ENCODE assay signal across 10 mouse cellular contexts in genomic region chr2:77061871-77062270, GRCm38 (mm10).
A peak's percentile ranks its signal among the peaks of the same experiment; 100 is the strongest.
DNase-seq lines count a peak whose midpoint lies in the region; ATAC-seq and TF ChIP-seq lines count a peak whose summit lies in the region.
"Had no signal": no experiment of that assay in that cellular context is flagged by ENCODE, and none has a peak within 500 bp of the region (broad histone marks: within the 10 kb centered on the region; RNA-seq: fewer than 3 reads in every experiment).

No protein-coding gene starts in this region.

- no peak overlapping the region for H3K9ac ChIP-seq in hindbrain, embryonic 14.5 days
- no peak overlapping the region for H3K9ac ChIP-seq in hindbrain, embryonic 16.5 days (ENCODE audit: low read depth, low read length)
- H3K9ac ChIP-seq in MEL (ENCODE audit: control insufficient read depth, low read depth, low read length, poor library complexity, severe bottlenecking), result no peak overlapping the region
- H3K9ac ChIP-seq in lung, embryonic 14.5 days, result no peak overlapping the region
- H3K9ac ChIP-seq: embryonic facial prominence, embryonic 12.5 days; limb, embryonic 12.5 days had no signal

- TF ChIP-seq CTCF in MEL (IDR thresholded peaks at IDR 0.05 in 2 of 3, conservative IDR thresholded peaks at IDR 0.05 in 1 of 3; ENCODE audit: control insufficient read depth in 1 of 3, insufficient read depth in 1 of 3, low read depth in 2 of 3, low read length in 3 of 3, poor library complexity in 1 of 3, severe bottlenecking in 1 of 3), result peak; percentile 0 to 70 (median 45); a peak in 4 of 6 replicates
- peak; percentile 72 for TF ChIP-seq CTCF in lung, embryonic 14.5 days (IDR thresholded peaks at IDR 0.05; ENCODE audit: low read depth)

- H3K36me3 ChIP-seq in hindbrain, embryonic 14.5 days (replicated peaks; ENCODE audit: control insufficient read depth, insufficient read depth), result no peaks in the 10 kb centered on the region
- H3K36me3 ChIP-seq in hindbrain, embryonic 16.5 days (ENCODE audit: control insufficient read depth, insufficient read depth, low read length), result no peaks in the 10 kb centered on the region
- H3K36me3 ChIP-seq in MEL (ENCODE audit: control insufficient read depth in 1 of 2, insufficient read depth in 2 of 2, low read length in 2 of 2), result no peaks in the 10 kb centered on the region
- no peaks in the 10 kb centered on the region for H3K36me3 ChIP-seq in lung, embryonic 14.5 days (ENCODE audit: insufficient read depth)
- H3K36me3 ChIP-seq: embryonic facial prominence, embryonic 12.5 days; limb, embryonic 12.5 days had no signal

- no peak for TF ChIP-seq EP300 in MEL (IDR thresholded peaks at IDR 0.05; ENCODE audit: low read depth in 1 of 2, low read length in 2 of 2)

- peak; percentile 65 for TF ChIP-seq RAD21 in MEL (IDR thresholded peaks at IDR 0.05; ENCODE audit: low read depth, low read length)

- peaks cover 7% of the 10 kb centered on the region for H3K4me1 ChIP-seq in hindbrain, embryonic 14.5 days (replicated peaks; ENCODE audit: control insufficient read depth, insufficient read depth, low read length)
- H3K4me1 ChIP-seq in hindbrain, embryonic 16.5 days (ENCODE audit: control insufficient read depth, insufficient read depth, low read depth, low read length), result peaks cover under 1% of the 10 kb centered on the region
- H3K4me1 ChIP-seq in MEL (ENCODE audit: control insufficient read depth in 1 of 2, insufficient read depth in 2 of 2, low read length in 2 of 2), result no peaks in the 10 kb centered on the region
- no peaks in the 10 kb centered on the region for H3K4me1 ChIP-seq in lung, embryonic 14.5 days (ENCODE audit: insufficient read depth)
- H3K4me1 ChIP-seq: embryonic facial prominence, embryonic 12.5 days; limb, embryonic 12.5 days had no signal

- H3K9me3 ChIP-seq in hindbrain, embryonic 14.5 days (ENCODE audit: control insufficient read depth, low read length), result no peaks in the 10 kb centered on the region
- H3K9me3 ChIP-seq in hindbrain, embryonic 16.5 days (ENCODE audit: control insufficient read depth, low read length), result no peaks in the 10 kb centered on the region
- H3K9me3 ChIP-seq in MEL (replicated peaks; ENCODE audit: insufficient read depth, low read length), result no peaks in the 10 kb centered on the region
- no peaks in the 10 kb centered on the region for H3K9me3 ChIP-seq in lung, embryonic 14.5 days (ENCODE audit: low read depth, low read length)
- H3K9me3 ChIP-seq: embryonic facial prominence, embryonic 12.5 days; limb, embryonic 12.5 days had no signal

- no peak for TF ChIP-seq POLR2A in MEL (IDR thresholded peaks at IDR 0.05; ENCODE audit: control insufficient read depth in 1 of 2, insufficient read depth in 1 of 2, low read depth in 1 of 2, low read length in 2 of 2, poor library complexity in 1 of 2)

- no peak overlapping the region for H3K4me3 ChIP-seq in hindbrain, embryonic 14.5 days (replicated peaks; ENCODE audit: low read length)
- no peak overlapping the region for H3K4me3 ChIP-seq in hindbrain, embryonic 16.5 days (ENCODE audit: low read length)
- H3K4me3 ChIP-seq in MEL (ENCODE audit: control insufficient read depth in 1 of 2, insufficient read depth in 1 of 2, low read depth in 2 of 2, low read length in 2 of 2), result no peak overlapping the region
- no peak overlapping the region for H3K4me3 ChIP-seq in lung, embryonic 14.5 days (ENCODE audit: low read depth, low read length)
- H3K4me3 ChIP-seq: embryonic facial prominence, embryonic 12.5 days; limb, embryonic 12.5 days had no signal

- no peak for ATAC-seq in hindbrain, embryonic 14.5 days (ENCODE audit: low FRiP score)
- ATAC-seq in hindbrain, embryonic 16.5 days, result no peak
- no peak for ATAC-seq in lung, embryonic 14.5 days (ENCODE audit: insufficient read depth)

- WGBS in hindbrain, embryonic 14.5 days, result 29% methylated on average over 3 of the region's 3 CpGs
- 30% methylated on average over 3 of the region's 3 CpGs for WGBS in hindbrain, embryonic 16.5 days
- 36% methylated on average over 3 of the region's 3 CpGs for WGBS in lung, embryonic 14.5 days

- H3K79me2 ChIP-seq in MEL (ENCODE audit: control insufficient read depth, insufficient read depth, low read length, poor library complexity), result no peaks in the 10 kb centered on the region

- no peak overlapping the region for H3K27ac ChIP-seq in hindbrain, embryonic 14.5 days
- no peak overlapping the region for H3K27ac ChIP-seq in hindbrain, embryonic 16.5 days (ENCODE audit: low read depth, low read length)
- H3K27ac ChIP-seq in MEL (ENCODE audit: control insufficient read depth, low read depth, low read length), result no peak overlapping the region
- no peak overlapping the region for H3K27ac ChIP-seq in lung, embryonic 14.5 days (ENCODE audit: low read depth)
- H3K27ac ChIP-seq: embryonic facial prominence, embryonic 12.5 days; limb, embryonic 12.5 days had no signal

- no peaks in the 10 kb centered on the region for H3K27me3 ChIP-seq in hindbrain, embryonic 14.5 days (ENCODE audit: control insufficient read depth, insufficient read depth, low read length)
- H3K27me3 ChIP-seq in hindbrain, embryonic 16.5 days (replicated peaks; ENCODE audit: control insufficient read depth, insufficient read depth, low read length), result no peaks in the 10 kb centered on the region
- no peaks in the 10 kb centered on the region for H3K27me3 ChIP-seq in MEL (ENCODE audit: control insufficient read depth in 1 of 2, insufficient read depth in 2 of 2, low read length in 2 of 2)
- H3K27me3 ChIP-seq in lung, embryonic 14.5 days (ENCODE audit: insufficient read depth, low read length), result no peaks in the 10 kb centered on the region
- H3K27me3 ChIP-seq: embryonic facial prominence, embryonic 12.5 days; limb, embryonic 12.5 days had no signal

- H3K4me2 ChIP-seq in hindbrain, embryonic 14.5 days (replicated peaks), result no peak overlapping the region
- no peak overlapping the region for H3K4me2 ChIP-seq in hindbrain, embryonic 16.5 days (ENCODE audit: low read length)
- H3K4me2 ChIP-seq in lung, embryonic 14.5 days, result no peak overlapping the region
- H3K4me2 ChIP-seq: embryonic facial prominence, embryonic 12.5 days; limb, embryonic 12.5 days had no signal

- peak; percentile 92 for DNase-seq in hindbrain, embryonic 14.5 days (ENCODE audit: low spot score)
- DNase-seq in 3T3-L1 (ENCODE audit: low read depth, low spot score) (peak; percentile 87), MEL (ENCODE audit: low read depth, low spot score) (peak; percentile 56)
- DNase-seq in embryo, embryonic 10.5 days (ENCODE audit: low spot score), result peak; percentile 85
- DNase-seq in lung, embryonic 14.5 days, result peak; percentile 92
- DNase-seq in T-cell, adult 2 months (ENCODE audit: low spot score), result no peak
- no peak for DNase-seq in B cell, adult 2 months

TF ChIP-seq in MEL, 35 proteins besides CTCF, POLR2A, EP300 and RAD21:
- TF ChIP-seq ZC3H11A (IDR thresholded peaks at IDR 0.05; ENCODE audit: low read depth, low read length) (peak; percentile 45), MAZ (IDR thresholded peaks at IDR 0.05; ENCODE audit: low read depth, low read length) (no peak), GABPA (IDR thresholded peaks at IDR 0.05; ENCODE audit: low read depth, low read length) (no peak), SMC3 (IDR thresholded peaks at IDR 0.05; ENCODE audit: low read depth, low read length) (peak; percentile 71)

Comparison
In these comparisons a context has a peak if more than half of its experiments do, and no peak if none do; other contexts are left out.
1. DNase-seq: peak in hindbrain, embryonic 14.5 days (single experiment), 3T3-L1 (single experiment), MEL (single experiment), embryo, embryonic 10.5 days (single experiment) and lung, embryonic 14.5 days (single experiment); none in T-cell, adult 2 months (single experiment) and B cell, adult 2 months (0 of 2).